Comparison of ENCODE assay signal across 17 mouse cellular contexts in the genomic region with DNA sequence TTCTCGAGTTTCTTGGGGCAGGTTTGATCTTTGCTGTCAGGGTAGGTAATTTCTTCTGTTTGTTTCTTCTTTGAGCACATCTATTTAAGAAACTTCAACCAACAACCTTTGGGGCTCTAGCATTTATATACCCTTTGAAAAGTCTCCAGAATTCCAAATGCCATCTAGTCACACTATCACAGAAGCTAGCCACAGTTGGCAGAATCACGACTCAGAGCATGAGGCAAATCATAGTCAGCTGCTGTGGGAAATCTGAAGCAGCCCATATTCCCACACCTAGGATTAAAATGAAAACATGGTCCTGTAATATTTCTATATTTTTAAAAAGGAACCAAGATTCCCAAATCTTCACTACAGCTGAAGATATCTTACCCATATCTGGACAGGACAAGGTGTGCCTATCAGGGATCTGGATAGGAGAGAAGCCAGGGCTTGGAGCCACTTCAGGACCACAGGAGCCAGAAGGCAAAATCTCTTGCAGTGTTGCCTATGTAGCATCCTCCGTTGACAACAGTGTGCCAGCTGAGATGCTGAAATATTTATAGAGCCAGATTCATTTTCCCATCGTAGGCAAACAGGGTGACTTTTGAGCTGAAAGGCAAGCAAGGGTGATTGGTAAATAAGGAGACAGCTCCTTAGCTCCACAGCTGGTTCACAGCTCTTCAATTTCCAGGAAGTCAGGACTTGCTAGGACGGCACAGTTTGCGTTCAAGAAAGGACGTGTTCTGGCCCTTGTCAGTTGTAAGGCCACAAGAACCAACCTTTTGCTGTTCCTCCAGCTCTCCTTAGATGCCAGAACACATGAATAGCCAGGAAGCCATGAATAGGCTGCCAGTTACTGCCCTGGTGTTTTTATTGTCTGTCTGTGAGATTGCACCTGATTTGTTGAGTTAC.
DNase-seq lines count a peak whose midpoint lies in the region; ATAC-seq and TF ChIP-seq lines count a peak whose summit lies in the region.
"Had no signal": no experiment of that assay in that cellular context is flagged by ENCODE, and none has a peak within 500 bp of the region (broad histone marks: within the 10 kb centered on the region; RNA-seq: fewer than 3 reads in every experiment).

No protein-coding gene starts in this region.

- no peaks in the 10 kb centered on the region for H3K9me3 ChIP-seq in liver, embryonic 12.5 days (replicated peaks)
- H3K9me3 ChIP-seq: heart, embryonic 13.5 days; limb, embryonic 13.5 days; midbrain, embryonic 10.5 days had no signal

- H3K4me3 ChIP-seq in liver, embryonic 12.5 days: no peak overlapping the region
- H3K4me3 ChIP-seq: heart, embryonic 13.5 days; limb, embryonic 13.5 days; midbrain, embryonic 10.5 days had no signal

- peaks cover 24% of the 10 kb centered on the region for H3K4me1 ChIP-seq in liver, embryonic 12.5 days
- H3K4me1 ChIP-seq: limb, embryonic 13.5 days; midbrain, embryonic 10.5 days had no signal

- no peak for DNase-seq in frontal cortex, postnatal 10 days (ENCODE audit: low spot score in 2 of 2)
- peak; percentile 46 for DNase-seq in layer of hippocampus, adult 9-11 months
- DNase-seq in layer of hippocampus, postnatal 36 days: no peak
- peak; percentile 29 for DNase-seq in brain, embryonic 14.5 days (ENCODE audit: low read depth)
- DNase-seq in cerebellum, postnatal 14 days: peak; percentile 51 to 68
- DNase-seq: adrenal gland, adult 8-10 months; heart, postnatal 4 days; kidney, adult 9 months; lung, adult 18-20 months; lung, postnatal 36 days; right cerebral cortex, postnatal 4 days; thymus, adult 2 months had no signal

- 79% methylated on average over 7 of the region's 7 CpGs for WGBS in liver, embryonic 12.5 days (ENCODE audit: insufficient replicate concordance)

- peak; percentile 42 for ATAC-seq in frontal cortex, adult (ENCODE audit: low TSS enrichment)
- no peak for ATAC-seq in liver, embryonic 12.5 days

- H3K36me3 ChIP-seq in liver, embryonic 12.5 days: peaks cover 52% of the 10 kb centered on the region

- no peak for TF ChIP-seq CTCF in brain, embryonic 14.5 days (IDR thresholded peaks at IDR 0.05; ENCODE audit: borderline replicate concordance, extremely low read depth, insufficient read depth, insufficient read length)

- H3K4me2 ChIP-seq in liver, embryonic 12.5 days: no peak overlapping the region
- H3K4me2 ChIP-seq: heart, embryonic 13.5 days; limb, embryonic 13.5 days had no signal

- H3K27me3 ChIP-seq in liver, embryonic 12.5 days (replicated peaks): no peaks in the 10 kb centered on the region
- H3K27me3 ChIP-seq: heart, embryonic 13.5 days; limb, embryonic 13.5 days had no signal

- no peak for TF ChIP-seq POLR2A in brain, embryonic 14.5 days (IDR thresholded peaks at IDR 0.05; ENCODE audit: borderline replicate concordance, extremely low read depth, insufficient read depth, insufficient read length, poor library complexity, severe bottlenecking)

- no peak overlapping the region for H3K27ac ChIP-seq in liver, embryonic 12.5 days
- H3K27ac ChIP-seq: heart, embryonic 13.5 days; limb, embryonic 13.5 days; midbrain, embryonic 10.5 days had no signal

- no peak overlapping the region for H3K9ac ChIP-seq in liver, embryonic 12.5 days
- H3K9ac ChIP-seq: heart, embryonic 13.5 days; limb, embryonic 13.5 days had no signal

Comparison
In these comparisons a context has a peak if more than half of its experiments do, and no peak if none do; other contexts are left out.
1. DNase-seq: peak in layer of hippocampus, adult 9-11 months (single experiment), brain, embryonic 14.5 days (single experiment) and cerebellum, postnatal 14 days (2 of 2); none in frontal cortex, postnatal 10 days (0 of 2) and layer of hippocampus, postnatal 36 days (0 of 2).